Mouse (Mus musculus) mesoderm, embryonic 11.5 days (tissue): ENCODE results near the gene Sgip1.

Experiments
- DNase-seq: peaks from one replicate; pipeline ENCODE4 v3.0.0-alpha.2; 2012; ENCODE audit warnings: low read depth, low spot score

Gene Sgip1

GRCm38 (mm10) chr4:102976290-102977275 lies 235.5 kb downstream of the Sgip1 start:
- DNase-seq, result no peak

- DNase-seq, result no peak
These were observed 236.8 kb downstream of the Sgip1 start for GRCm38 (mm10) chr4:102977778-102978321.

- peak; percentile 53 for DNase-seq
These were observed 237.3 kb downstream of the Sgip1 start, which contains the start of gene Tctex1d1 for GRCm38 (mm10) chr4:102978440-102978839. Tctex1d1 (plus strand) TSS chr4:102978606.

GRCm38 (mm10) chr4:102979385-102979784 lies 238.3 kb downstream of the Sgip1 start:
- no peak for DNase-seq

GRCm38 (mm10) chr4:102981709-102982108 lies 240.6 kb downstream of the Sgip1 start:
- no peak for DNase-seq

- DNase-seq, result no peak
These were observed 245.1 kb downstream of the Sgip1 start for GRCm38 (mm10) chr4:102986173-102986572.

GRCm38 (mm10) chr4:102986917-102987316 lies 245.8 kb downstream of the Sgip1 start:
- peak; percentile 78 for DNase-seq

- no peak for DNase-seq
These were observed 246.2 kb downstream of the Sgip1 start for GRCm38 (mm10) chr4:102987325-102987724.

GRCm38 (mm10) chr4:102987756-102988155 lies 246.7 kb downstream of the Sgip1 start:
- no peak for DNase-seq

- no peak for DNase-seq
These were observed 247.4 kb downstream of the Sgip1 start for GRCm38 (mm10) chr4:102988526-102988925.

GRCm38 (mm10) chr4:102989391-102989790 lies 248.3 kb downstream of the Sgip1 start:
- DNase-seq, result no peak

GRCm38 (mm10) chr4:102990016-102990415 lies 248.9 kb downstream of the Sgip1 start:
- DNase-seq, result no peak

GRCm38 (mm10) chr4:102990595-102991340 lies 249.7 kb downstream of the Sgip1 start:
- DNase-seq, result no peak

- no peak for DNase-seq
These were observed 250.6 kb downstream of the Sgip1 start for GRCm38 (mm10) chr4:102991685-102992084.

- DNase-seq, result no peak
These were observed 263.6 kb downstream of the Sgip1 start for GRCm38 (mm10) chr4:103004681-103005080.

- peak; percentile 69 for DNase-seq
These were observed 264.3 kb downstream of the Sgip1 start for GRCm38 (mm10) chr4:103005190-103005945.

GRCm38 (mm10) chr4:103006266-103006665 lies 265.2 kb downstream of the Sgip1 start:
- DNase-seq, result no peak

GRCm38 (mm10) chr4:103006943-103007418 lies 265.9 kb downstream of the Sgip1 start:
- no peak for DNase-seq

- no peak for DNase-seq
These were observed 269.6 kb downstream of the Sgip1 start for GRCm38 (mm10) chr4:103010734-103011133.

- DNase-seq, result peak; percentile 60
These were observed 270.7 kb downstream of the Sgip1 start for GRCm38 (mm10) chr4:103011823-103012222.

- peak; percentile 36 for DNase-seq
These were observed 272.4 kb downstream of the Sgip1 start for GRCm38 (mm10) chr4:103013490-103013889.
